Mouse (Mus musculus) embryonic stem cell, embryonic (primary cell): ENCODE results near the gene Hoxb5.

ENCODE experiments used
- CTCF ChIA-PET, 4 experiments: fragments of 300-600 bp in 2 of 4; fragments of 350-600 bp in 2 of 4; sonication (Branson Sonifier 250); formaldehyde crosslinking; loops; one replicate each; lab custom pipeline; 2022; ENCODE audit warnings: inconsistent platforms in 2 of 4; lab: Charles Lee
- POLR2A ChIA-PET, 4 experiments: fragments of 300-600 bp in 2 of 4; fragments of 350-600 bp in 2 of 4; sonication (Branson Sonifier 250); formaldehyde crosslinking; loops; one replicate each; lab custom pipeline; 2022; ENCODE audit warnings: antibody characterized with exemption in 4 of 4, inconsistent platforms in 1 of 4; lab: Charles Lee

The Hoxb5 gene

DNA sequence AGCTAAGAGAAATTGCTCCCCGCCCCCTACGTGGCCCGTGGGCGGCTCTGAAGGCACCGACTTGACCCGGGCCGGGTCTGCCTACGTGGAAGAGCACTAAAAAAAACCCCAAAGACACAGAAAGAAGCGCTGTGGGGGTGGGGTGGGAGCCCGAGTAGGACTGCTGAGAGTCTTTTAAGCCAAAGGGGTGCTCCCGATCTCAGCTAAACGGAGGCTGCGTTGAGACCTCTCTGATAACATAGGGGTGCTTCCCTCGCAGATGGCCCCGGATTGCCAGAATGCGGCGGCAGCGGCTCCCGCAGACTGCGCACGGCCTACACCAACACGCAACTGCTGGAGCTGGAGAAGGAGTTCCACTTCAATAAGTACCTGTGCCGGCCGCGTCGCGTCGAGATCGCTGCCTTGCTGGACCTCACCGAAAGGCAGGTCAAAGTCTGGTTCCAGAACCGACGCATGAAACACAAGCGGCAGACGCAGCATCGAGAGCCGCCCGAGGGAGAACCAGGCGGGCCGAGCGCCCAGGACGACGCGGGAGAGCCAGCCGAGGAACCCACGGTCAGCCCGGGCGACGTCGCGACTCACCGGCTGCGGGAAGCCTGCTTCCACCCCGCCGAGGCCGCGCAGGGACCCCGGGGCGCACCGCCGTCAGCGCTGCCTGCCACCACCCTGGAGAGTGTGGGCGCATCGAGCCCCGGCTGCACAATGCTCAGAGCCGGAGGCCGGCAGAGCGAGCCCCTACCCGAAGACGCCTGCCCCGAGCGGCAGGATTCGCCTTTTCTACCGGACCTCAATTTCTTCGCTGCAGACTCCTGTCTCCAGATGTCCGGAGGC, 49.8 kb downstream of the Hoxb5 start:
- ChIA-PET POLR2A (interaction anchor here (0.5 to 1.7 kb wide), 8 partner anchors 11 to 1214 kb away, joined by 3 to 7 read pairs (median 4); partner anchors contain the start of genes Hoxb1 (in 1 of the 4) and Hoxb3 (in 1 of the 4)), CTCF (interaction anchor here (0.6 to 1.3 kb wide), 8 partner anchors 26 to 729 kb away, joined by 3 to 6 read pairs (median 4); no protein-coding TSS in a partner anchor)

DNA sequence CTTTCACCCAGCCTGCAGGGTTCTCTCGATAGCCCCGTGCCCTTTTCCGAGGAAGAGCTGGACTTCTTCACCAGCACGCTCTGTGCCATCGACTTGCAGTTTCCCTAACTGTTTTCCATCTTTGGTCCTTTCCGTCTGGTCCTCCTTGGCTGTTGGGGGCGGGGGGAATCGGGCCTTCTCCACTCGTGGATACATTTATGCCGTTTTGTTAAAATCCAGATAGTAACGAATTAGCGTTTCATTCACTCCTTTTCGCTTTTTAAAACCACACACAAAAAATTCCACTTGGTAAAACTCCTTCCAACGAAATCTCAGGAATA, 50.3 kb downstream of the Hoxb5 start:
- ChIA-PET CTCF (interaction anchor here (0.5 to 1.7 kb wide), 9 partner anchors 8 to 1324 kb away, joined by 3 to 12 read pairs (median 5); no protein-coding TSS in a partner anchor), POLR2A (interaction anchor here (0.6 to 1.7 kb wide), 8 partner anchors 12 to 83 kb away, joined by 3 to 10 read pairs (median 4); partner anchors contain the start of gene Hoxb1 (in 2 of the 4))

DNA sequence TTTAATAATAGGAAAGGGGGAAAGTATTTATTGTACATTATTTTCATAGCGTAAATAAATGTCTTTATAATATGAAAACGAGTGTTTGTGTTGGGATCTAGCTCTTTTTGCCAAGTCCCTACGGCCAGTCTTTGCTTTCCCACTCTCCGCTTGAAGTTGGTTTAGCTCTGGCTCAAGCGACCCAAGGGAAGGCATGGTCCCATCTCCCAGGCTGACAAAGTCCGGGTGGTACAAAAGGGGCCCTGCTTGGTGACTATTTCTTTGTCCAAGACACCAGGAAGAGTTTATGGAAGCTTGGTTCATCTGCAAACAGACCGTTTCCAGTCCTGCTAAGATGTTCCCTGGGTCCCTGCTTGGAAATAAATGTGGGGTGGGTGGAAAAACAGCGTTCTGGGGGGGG, 50.8 kb downstream of the Hoxb5 start:
- POLR2A ChIA-PET, result interaction anchor here (0.6 to 1.7 kb wide), 10 partner anchors 12 to 495 kb away, joined by 3 to 10 read pairs (median 4); partner anchors contain the start of gene Hoxb1 (in 2 of the 4)
- CTCF ChIA-PET, result interaction anchor here (0.5 to 1.7 kb wide), 11 partner anchors 8 to 1323 kb away, joined by 3 to 12 read pairs (median 4); no protein-coding TSS in a partner anchor

DNA sequence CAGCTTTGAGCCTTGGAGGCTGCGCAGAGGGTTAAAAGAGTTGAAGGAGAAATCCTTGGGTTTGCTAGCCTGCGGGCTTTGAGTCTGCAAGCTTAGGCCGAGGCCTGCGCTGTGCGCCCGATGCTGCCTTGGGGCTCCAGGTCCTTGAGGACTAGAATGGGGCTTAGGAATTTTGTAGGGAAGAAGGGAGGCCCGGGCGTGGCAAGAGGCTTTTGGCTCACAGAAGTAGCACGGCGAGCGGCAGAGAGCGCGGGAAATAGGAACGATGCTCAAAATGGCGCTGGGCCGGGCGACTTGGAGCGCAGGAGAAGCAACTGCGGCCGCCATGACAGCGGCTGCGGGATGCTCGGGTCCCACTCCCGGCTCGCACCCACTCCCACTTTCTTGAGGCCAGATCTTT, 51.2 kb downstream of the Hoxb5 start:
- ChIA-PET CTCF (interaction anchor here (0.5 to 2.4 kb wide), 11 partner anchors 9 to 540 kb away, joined by 3 to 14 read pairs (median 4); partner anchors contain the start of gene Hoxb5 (in 1 of the 4)), POLR2A (interaction anchor here (0.5 to 1.5 kb wide), 10 partner anchors 11 to 494 kb away, joined by 3 to 10 read pairs (median 3); partner anchors contain the start of gene Hoxb1 (in 1 of the 4))

DNA sequence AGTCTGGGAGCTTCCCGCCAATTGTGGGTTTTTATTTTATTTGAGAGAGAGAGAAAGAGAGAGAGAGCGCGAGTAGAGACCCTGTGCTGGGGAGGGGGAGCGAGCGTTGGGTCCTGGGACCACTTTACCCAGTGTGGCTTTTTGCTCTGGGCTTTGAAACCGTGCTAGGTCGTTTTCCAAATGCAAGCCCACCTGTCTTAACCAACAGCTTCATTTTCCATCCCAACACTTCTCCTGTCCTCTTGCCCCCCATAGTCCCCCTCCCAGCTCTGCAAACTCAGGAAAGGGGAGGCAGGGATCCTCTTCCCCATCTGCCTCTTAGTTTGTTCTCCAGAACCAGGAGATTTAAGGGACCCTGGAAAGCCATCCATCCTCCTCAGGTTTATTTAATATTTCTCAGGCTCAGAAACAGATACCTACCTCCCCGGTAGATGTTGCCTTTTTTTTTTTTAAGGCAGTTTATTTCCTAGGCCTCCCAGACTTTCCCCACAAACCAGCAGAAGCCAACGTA, 51.7 kb downstream of the Hoxb5 start:
- POLR2A ChIA-PET, result interaction anchor here in 3 of 4 experiments (0.5 to 1.5 kb wide), 8 partner anchors 12 to 494 kb away, joined by 3 to 10 read pairs (median 3); no protein-coding TSS in a partner anchor
- CTCF ChIA-PET, result interaction anchor here in 3 of 4 experiments (0.5 to 2.4 kb wide), 9 partner anchors 12 to 539 kb away, joined by 3 to 14 read pairs (median 4); partner anchors contain the start of gene Hoxb5 (in 1 of the 3)
